Mouse (Mus musculus) testis, postnatal 14 days (tissue): ENCODE results near the gene AI854703.

ENCODE experiments used
- DNase-seq: peaks from one replicate; pipeline ENCODE4 v3.0.0; 2021; ENCODE audit warnings: low spot score

The AI854703 gene

GRCm38 (mm10) chr6:48626464-48626863 is at the start of gene AI854703:
AI854703 (plus strand) TSS chr6:48626764.
- DNase-seq: no peak

- DNase-seq: no peak
Measured at GRCm38 (mm10) chr6:48578736-48579135, 47.8 kb upstream of the AI854703 start.

- no peak for DNase-seq
Measured at GRCm38 (mm10) chr6:48579215-48579648, 47.3 kb upstream of the AI854703 start.

GRCm38 (mm10) chr6:48581257-48581656 is 45.3 kb upstream of the AI854703 start:
- no peak for DNase-seq

- DNase-seq: no peak
Measured at GRCm38 (mm10) chr6:48582037-48582436, 44.5 kb upstream of the AI854703 start.

- DNase-seq: no peak
Measured at GRCm38 (mm10) chr6:48589194-48589750, 37.3 kb upstream of the AI854703 start, which contains the start of gene Gm45021. Gm45021 (plus strand) TSS chr6:48589610.

GRCm38 (mm10) chr6:48591221-48591845 is 35.2 kb upstream of the AI854703 start:
- no peak for DNase-seq

- no peak for DNase-seq
Measured at GRCm38 (mm10) chr6:48591871-48592270, 34.7 kb upstream of the AI854703 start.

- DNase-seq: peak; percentile 90
Measured at GRCm38 (mm10) chr6:48593158-48594042, 33.2 kb upstream of the AI854703 start, which contains the start of the genes Repin1 and Gm44965. Repin1 (plus strand) TSS chr6:48593883. Gm44965 (plus strand) TSS chr6:48593941.

- DNase-seq: peak; percentile 41
Measured at GRCm38 (mm10) chr6:48594043-48594738, 32.4 kb upstream of the AI854703 start.

- no peak for DNase-seq
Measured at GRCm38 (mm10) chr6:48595278-48595677, 31.3 kb upstream of the AI854703 start.

- no peak for DNase-seq
Measured at GRCm38 (mm10) chr6:48596545-48597232, 29.9 kb upstream of the AI854703 start.

- peak; percentile 27 for DNase-seq
Measured at GRCm38 (mm10) chr6:48597233-48597625, 29.3 kb upstream of the AI854703 start.

GRCm38 (mm10) chr6:48600594-48600993 is 26.0 kb upstream of the AI854703 start:
- no peak for DNase-seq

- peak; percentile 95 for DNase-seq
Measured at GRCm38 (mm10) chr6:48601271-48602079, 25.1 kb upstream of the AI854703 start, which contains the start of gene Zfp775. Zfp775 (plus strand) TSS chr6:48602063.

GRCm38 (mm10) chr6:48602080-48602741 is 24.4 kb upstream of the AI854703 start:
- DNase-seq: no peak

- DNase-seq: no peak
Measured at GRCm38 (mm10) chr6:48608124-48608523, 18.4 kb upstream of the AI854703 start.

- no peak for DNase-seq
Measured at GRCm38 (mm10) chr6:48609512-48609911, 17.1 kb upstream of the AI854703 start.

- no peak for DNase-seq
Measured at GRCm38 (mm10) chr6:48610657-48611056, 15.9 kb upstream of the AI854703 start.

- DNase-seq: no peak
Measured at GRCm38 (mm10) chr6:48613464-48613863, 13.1 kb upstream of the AI854703 start.
